Mouse (Mus musculus): ENCODE results near the gene Tmprss4.

- no peak for TF ChIP-seq CTCF (IDR thresholded peaks at IDR 0.05; ENCODE audit: low read depth, low read length)
- no peak for TF ChIP-seq EP300 (IDR thresholded peaks at IDR 0.05; ENCODE audit: insufficient read depth, low read depth, low read length)
Measured at GRCm38 (mm10) chr9:45125211-45125610, 78.7 kb downstream of the Tmprss4 start.

Measured in ES-Bruce4 (cell line).